In the genomic region with DNA sequence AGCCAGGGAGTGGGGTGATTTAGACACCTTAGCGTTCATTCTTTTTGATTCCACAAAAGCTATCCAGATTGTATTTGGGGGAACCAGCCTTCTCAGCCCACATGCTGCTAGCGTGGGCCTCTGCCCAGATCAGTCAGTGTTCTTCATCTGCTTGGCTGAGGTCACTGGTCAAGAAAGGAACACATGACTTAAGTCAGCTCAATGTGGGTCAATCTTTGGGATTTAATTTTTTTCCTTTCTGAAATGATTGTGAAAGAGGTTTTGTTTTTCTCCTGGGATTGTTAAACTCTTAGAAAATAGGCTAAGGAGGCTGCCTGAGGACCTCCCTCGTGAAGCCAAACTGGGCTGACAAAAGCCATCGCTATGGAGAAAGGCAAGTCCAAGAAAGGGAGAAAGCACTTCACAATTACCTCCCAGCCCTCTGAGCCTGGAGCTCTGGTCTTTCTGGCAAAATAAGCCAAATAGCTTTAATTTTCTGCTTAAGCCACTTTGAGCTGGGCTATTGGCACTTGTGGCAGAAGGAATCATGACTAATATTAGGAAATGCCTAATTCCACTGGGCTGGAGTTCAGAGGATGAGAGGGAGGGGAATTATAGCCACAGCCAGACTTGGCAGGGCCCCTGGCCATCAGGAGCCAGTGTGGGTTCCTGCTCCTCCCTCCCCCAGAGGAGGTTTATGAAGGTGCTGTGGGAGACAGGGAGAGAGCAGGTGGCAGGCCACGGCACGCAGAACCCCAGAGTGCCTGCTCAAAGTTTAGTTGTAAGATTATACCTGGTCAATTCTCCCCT, we compare ENCODE assay signal across 13 mouse cellular contexts. TPM values are rescaled to one million over a fixed set of nuclear protein-coding genes. Genes with fewer than 3 reads are reported as not detected.
DNase-seq lines count a peak whose midpoint lies in the region; ATAC-seq lines count a peak whose summit lies in the region.
"Had no signal": no experiment of that assay in that cellular context is flagged by ENCODE, and none has a peak within 500 bp of the region (broad histone marks: within the 10 kb centered on the region; RNA-seq: fewer than 3 reads in every experiment).

No protein-coding gene starts in this region.

- H3K4me1 ChIP-seq in brown adipose tissue, adult 24 weeks (ENCODE audit: control insufficient read depth, insufficient read depth, insufficient read length, low read length): peaks cover 21% of the 10 kb centered on the region
- peaks cover 36% of the 10 kb centered on the region for H3K4me1 ChIP-seq in lung, embryonic 16.5 days (replicated peaks; ENCODE audit: control insufficient read depth, insufficient read depth, low read length)
- no peaks in the 10 kb centered on the region for H3K4me1 ChIP-seq in forebrain, embryonic 11.5 days (replicated peaks; ENCODE audit: control insufficient read depth, insufficient read depth, low read length)

- no peak for ATAC-seq in lung, embryonic 16.5 days (ENCODE audit: low read depth)
- ATAC-seq in forebrain, embryonic 11.5 days (replicated peaks; ENCODE audit: low FRiP score): no peak
- ATAC-seq: activated CD4-positive, CD25-positive, alpha-beta regulatory T cell, adult 4 months had no signal

- H3K36me3 ChIP-seq in lung, embryonic 16.5 days (ENCODE audit: control insufficient read depth, insufficient read depth, low read length): no peaks in the 10 kb centered on the region
- H3K36me3 ChIP-seq in forebrain, embryonic 11.5 days (ENCODE audit: control insufficient read depth, insufficient read depth, low read length): no peaks in the 10 kb centered on the region
- H3K36me3 ChIP-seq: embryonic facial prominence, embryonic 12.5 days; neural tube, embryonic 12.5 days had no signal

- H3K9ac ChIP-seq in lung, embryonic 16.5 days (ENCODE audit: low read length): no peak overlapping the region
- H3K9ac ChIP-seq in forebrain, embryonic 11.5 days (ENCODE audit: low read length): no peak overlapping the region
- H3K9ac ChIP-seq: embryonic facial prominence, embryonic 12.5 days; neural tube, embryonic 12.5 days had no signal

- DNase-seq in heart, adult 11 months: peak; percentile 96
- DNase-seq in heart, postnatal 25 days (ENCODE audit: low spot score): no peak
- DNase-seq in gastrocnemius, adult 8-10 months (ENCODE audit: low spot score in 2 of 2): peak; percentile 33 to 42
- no peak for DNase-seq in forebrain, embryonic 11.5 days (ENCODE audit: low spot score)
- no peak for DNase-seq in kidney, adult 18-20 months
- no peak for DNase-seq in urinary bladder, postnatal 25 days (ENCODE audit: low spot score)
- DNase-seq: kidney, postnatal 14 days had no signal

- peak overlapping the region; percentile 97 for H3K27ac ChIP-seq in brown adipose tissue, adult 24 weeks (replicated peaks; ENCODE audit: low read depth, low read length)
- H3K27ac ChIP-seq in lung, embryonic 16.5 days (ENCODE audit: low read length): peak overlapping the region; percentile 19; the same call in 1 of the 2 replicates
- no peak overlapping the region for H3K27ac ChIP-seq in forebrain, embryonic 11.5 days (ENCODE audit: low read depth, low read length)
- H3K27ac ChIP-seq: embryonic facial prominence, embryonic 12.5 days; neural tube, embryonic 12.5 days had no signal

- 65% methylated on average over 6 of the region's 6 CpGs for WGBS in lung, embryonic 16.5 days
- WGBS in forebrain, embryonic 11.5 days: 61% methylated on average over 6 of the region's 6 CpGs

- H3K4me3 ChIP-seq in brown adipose tissue, adult 24 weeks (ENCODE audit: insufficient read depth, low read depth, low read length): no peak overlapping the region
- H3K4me3 ChIP-seq in lung, embryonic 16.5 days (ENCODE audit: low read length): no peak overlapping the region
- H3K4me3 ChIP-seq in forebrain, embryonic 11.5 days (ENCODE audit: low read depth, low read length): no peak overlapping the region
- H3K4me3 ChIP-seq: embryonic facial prominence, embryonic 12.5 days; neural tube, embryonic 12.5 days had no signal

- no peaks in the 10 kb centered on the region for H3K27me3 ChIP-seq in lung, embryonic 16.5 days (ENCODE audit: control insufficient read depth, insufficient read depth, low read depth, low read length)
- no peaks in the 10 kb centered on the region for H3K27me3 ChIP-seq in forebrain, embryonic 11.5 days (ENCODE audit: control insufficient read depth, insufficient read depth, low read length)
- H3K27me3 ChIP-seq: embryonic facial prominence, embryonic 12.5 days; neural tube, embryonic 12.5 days had no signal

- no peaks in the 10 kb centered on the region for H3K9me3 ChIP-seq in lung, embryonic 16.5 days (ENCODE audit: control insufficient read depth, low read length)
- no peaks in the 10 kb centered on the region for H3K9me3 ChIP-seq in forebrain, embryonic 11.5 days (ENCODE audit: control insufficient read depth, low read length)
- H3K9me3 ChIP-seq: embryonic facial prominence, embryonic 12.5 days; neural tube, embryonic 12.5 days had no signal

- no peak overlapping the region for H3K4me2 ChIP-seq in lung, embryonic 16.5 days (ENCODE audit: low read depth, low read length)
- H3K4me2 ChIP-seq in forebrain, embryonic 11.5 days (ENCODE audit: low read depth, low read length, severe bottlenecking): no peak overlapping the region
- H3K4me2 ChIP-seq: embryonic facial prominence, embryonic 12.5 days; neural tube, embryonic 12.5 days had no signal

- intact Hi-C loops in heart, postnatal 25 days (cut with DNase I): no loop called here

RNA-seq across cellular contexts. Expression of a gene that starts 22.5 kb away (rescaled TPM):
- 100 to 1,000 TPM; 182 to 211 TPM for total RNA-seq in heart, postnatal 25 days (2021)
- 36.9 and 49.1 TPM in 2 replicates for polyA plus RNA-seq in brown adipose tissue, adult 24 weeks (2012; ENCODE audit: insufficient read depth, insufficient read length, missing spikeins)
- total RNA-seq in gastrocnemius, adult 8-10 months (2022): 10 to 100 TPM; 30.9 to 90.6 (median 45.9) TPM
- polyA plus RNA-seq in lung, embryonic 16.5 days (2015; fragmentation: Nextera tagmentation; extraction: Ambion mirVana): 1,180 and 1,421 TPM in 2 replicates
- 163 and 164 TPM in 2 replicates for polyA plus RNA-seq in forebrain, embryonic 11.5 days (2014; fragmentation: Nextera tagmentation; extraction: Ambion mirVana)

RNA-seq across cellular contexts. Expression of a gene that starts 53.9 kb away (rescaled TPM):
- total RNA-seq in heart, postnatal 25 days (2021): not detected
- not detected in 2 replicates for polyA plus RNA-seq in brown adipose tissue, adult 24 weeks (2012; ENCODE audit: insufficient read depth, insufficient read length, missing spikeins)
- total RNA-seq in gastrocnemius, adult 8-10 months (2022): not detected
- polyA plus RNA-seq in lung, embryonic 16.5 days (2015; fragmentation: Nextera tagmentation; extraction: Ambion mirVana): not detected in 2 replicates
- polyA plus RNA-seq in forebrain, embryonic 11.5 days (2014; fragmentation: Nextera tagmentation; extraction: Ambion mirVana): not detected in 2 replicates
- total RNA-seq: heart, postnatal 36 days had no signal
- polyA plus RNA-seq: activated CD4-positive, CD25-positive, alpha-beta regulatory T cell, adult 4 months; embryonic facial prominence, embryonic 12.5 days; neural tube, embryonic 12.5 days had no signal

Comparison
In these comparisons a context has a peak if more than half of its experiments do, and no peak if none do; other contexts are left out.
1. DNase-seq: peak in heart, adult 11 months (single experiment) and gastrocnemius, adult 8-10 months (2 of 2); none in heart, postnatal 25 days (single experiment), forebrain, embryonic 11.5 days (single experiment), kidney, adult 18-20 months (single experiment) and urinary bladder, postnatal 25 days (single experiment).